Mouse (Mus musculus) urinary bladder, adult 18-20 months (tissue): ENCODE results near the gene Olfr916.

Source experiments
- DNase-seq, 2 experiments: peaks; one replicate each; pipeline ENCODE4 v3.0.0; 2022; ENCODE audit warnings: low spot score in 2 of 2, mixed read lengths in 2 of 2

Olfr916 gene

DNA sequence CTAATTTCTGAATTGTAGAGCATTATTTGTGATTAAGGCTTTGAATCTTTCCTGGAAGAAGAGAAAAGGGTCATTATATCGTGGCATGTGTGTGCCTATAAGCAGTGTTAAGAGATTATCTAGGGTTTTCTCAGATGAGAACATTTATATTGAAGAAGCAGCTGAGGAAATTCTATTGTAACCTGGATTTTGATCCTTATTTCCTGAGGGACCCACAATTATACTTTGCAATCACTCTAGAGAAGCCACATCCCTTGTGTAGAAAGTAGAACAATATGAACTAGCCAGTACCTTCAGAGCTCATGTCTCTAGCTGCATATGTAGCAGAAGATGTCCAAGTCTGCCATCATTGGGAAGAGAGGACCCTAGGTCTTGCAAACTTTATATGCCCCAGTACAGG lies at the start of gene Olfr916:
Gene Olfr916 (minus strand): TSS at position 101 of the 400 bp plus-strand sequence.
- no peak for DNase-seq

DNA sequence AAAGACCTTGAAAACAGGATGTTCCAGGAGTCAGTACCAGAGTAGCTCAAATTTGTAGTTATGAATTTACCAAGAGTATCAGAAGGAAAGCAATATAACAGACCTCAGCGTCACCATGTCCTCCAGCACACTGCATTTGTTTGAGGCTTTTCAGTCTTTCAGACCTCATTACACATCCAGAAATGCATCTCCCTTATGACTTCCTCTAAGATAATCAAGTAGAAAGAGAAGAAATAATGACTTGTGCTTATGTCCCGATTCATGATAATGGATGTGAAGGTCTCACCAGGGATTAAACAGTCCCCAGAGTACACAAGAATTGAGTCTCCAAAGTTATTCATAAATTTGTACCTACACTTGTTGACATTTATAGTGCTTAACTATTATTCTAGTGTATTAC lies 14.8 kb upstream of the Olfr916 start, which contains the start of gene Olfr918:
Gene Olfr918 (minus strand): TSS at position 101 of the 400 bp plus-strand sequence.
- DNase-seq: no peak

GRCm38 (mm10) chr9:38672887-38673286 lies 13.2 kb upstream of the Olfr916 start:
- DNase-seq: no peak

- DNase-seq: no peak
These were observed 6.1 kb upstream of the Olfr916 start, which contains the start of gene Olfr917 for GRCm38 (mm10) chr9:38665742-38666141. Gene Olfr917 (minus strand): TSS chr9:38665842.

DNA sequence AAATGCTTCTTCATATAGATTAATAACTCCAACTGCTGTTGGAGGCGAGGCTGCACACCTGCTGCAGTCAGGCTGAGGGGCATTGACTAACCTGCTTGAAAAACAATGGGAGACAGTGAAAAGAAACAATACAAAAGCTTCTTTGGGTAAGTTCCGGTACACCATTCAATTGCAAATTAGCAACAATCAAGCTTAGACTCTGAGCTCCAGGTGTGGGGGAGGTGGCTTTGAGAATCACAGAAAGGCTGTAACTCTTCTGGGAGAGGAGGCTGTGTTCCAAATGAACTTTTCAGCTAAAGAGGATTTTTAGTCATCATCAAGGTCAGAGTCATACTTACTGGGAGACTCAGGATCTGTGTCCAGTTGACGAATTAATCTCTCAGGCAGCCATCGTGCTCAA lies 27.3 kb downstream of the Olfr916 start:
- DNase-seq: no peak
